Mouse (Mus musculus): Measurements from ENCODE around the gene Dusp10.

DNA sequence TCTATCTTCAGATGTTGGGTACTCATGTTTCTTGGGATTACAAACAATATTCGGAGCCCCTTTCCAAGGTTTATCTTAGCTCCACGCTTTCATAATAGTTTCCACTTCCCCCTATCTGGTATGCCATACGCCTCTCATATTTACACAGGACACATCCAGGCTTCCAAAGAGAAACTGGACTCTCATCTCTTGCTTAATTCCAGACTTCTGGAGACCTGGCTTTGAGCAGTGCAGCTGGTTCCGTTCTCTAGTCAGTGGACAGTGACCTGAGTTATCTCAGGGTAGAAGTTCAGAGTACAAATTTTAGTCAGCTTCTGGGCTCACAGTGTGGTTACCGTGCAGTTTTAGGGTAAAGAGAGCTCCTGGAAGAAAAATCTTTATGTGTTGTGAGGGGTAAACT, 87.3 kb downstream of the Dusp10 start:
- TF ChIP-seq CTCF (IDR thresholded peaks at IDR 0.05; ENCODE audit: insufficient read depth, low read length) = no peak
- TF ChIP-seq POLR2A (IDR thresholded peaks at IDR 0.05; ENCODE audit: borderline replicate concordance, extremely low read depth, low read depth, low read length) = no peak
